Mouse (Mus musculus) intestine, embryonic 14.5 days (tissue): ENCODE data around the gene Cyp2b10. TPM values are rescaled to one million over a fixed set of nuclear protein-coding genes. Genes with fewer than 3 reads are reported as not detected.
"Not testable (repeated sequence)": the region's sequence is repeated elsewhere in the genome, so short reads cannot be mapped to it uniquely, and the experiment has no call there.

ENCODE experiments used
- ATAC-seq: fragments of 200-750 bp; cut with Nextera tagmentation; replicated peaks from 2 replicates; pipeline ENCODE4 v1.8.0; 2017; ENCODE audit warnings: low read depth, moderate number of reproducible peaks, moderate TSS enrichment, moderate library complexity; ENCODE audit not compliant: low FRiP score, low TSS enrichment
- DNase-seq: peaks from one replicate; pipeline ENCODE4 v3.0.0-alpha.2; 2018; ENCODE audit warnings: low spot score
- H3K27ac ChIP-seq: fragments of 300-500 bp; sonication (generic); 2 replicates; pipeline ENCODE4 v1.5.1; 2014; ENCODE audit warnings: low read depth, mild to moderate bottlenecking, control low read depth
- H3K27me3 ChIP-seq: fragments of 300-500 bp; sonication (generic); replicated peaks from 2 replicates; pipeline ENCODE4 v1.6.1; 2014; ENCODE audit warnings: low read length, control low read depth; ENCODE audit not compliant: control insufficient read depth, insufficient read depth
- H3K36me3 ChIP-seq: fragments of 300-500 bp; sonication (generic); 2 replicates; pipeline ENCODE4 v1.6.1; 2014; ENCODE audit warnings: low read length, control low read depth; ENCODE audit not compliant: control insufficient read depth, insufficient read depth
- H3K4me1 ChIP-seq: fragments of 300-500 bp; sonication (generic); replicated peaks from 2 replicates; pipeline ENCODE4 v1.6.1; 2014; ENCODE audit warnings: low read length, control low read depth, mixed read lengths; ENCODE audit not compliant: control insufficient read depth, insufficient read depth
- H3K4me2 ChIP-seq: fragments of 300-500 bp; sonication (generic); 2 replicates; pipeline ENCODE4 v1.6.1; 2014; ENCODE audit warnings: low read length
- H3K4me3 ChIP-seq: fragments of 300-500 bp; sonication (generic); 2 replicates; pipeline ENCODE4 v1.5.1; 2014; ENCODE audit warnings: low read depth, low read length, control low read depth, mixed read lengths
- H3K9ac ChIP-seq: fragments of 300-500 bp; sonication (generic); 2 replicates; pipeline ENCODE4 v1.6.1; 2014; ENCODE audit warnings: mild to moderate bottlenecking, low read length
- H3K9me3 ChIP-seq: fragments of 300-500 bp; sonication (generic); 2 replicates; pipeline ENCODE4 v1.6.1; 2016; ENCODE audit warnings: low read length, control low read depth; ENCODE audit not compliant: control insufficient read depth
- WGBS: fragments of 180-500 bp; shearing (Covaris S2); extraction: QIAGEN DNeasy Blood & Tissue Kit; methylation state at CpG from one replicate; pipeline ENCODE4 v1.1.7; 2014; 5-methylcytosine and 5-hydroxymethylcytosine counted together
- polyA plus RNA-seq: library from polyadenylated mRNA; unstranded; fragments of >200 nt; fragmentation: Nextera tagmentation; extraction: Ambion mirVana; gene quantifications from 2 replicates; pipeline ENCODE4 v1.2.1, GENCODE M21; 2014

The Cyp2b10 gene
- polyA plus RNA-seq, 1 experiment from 2014 or later = not detected

DNA sequence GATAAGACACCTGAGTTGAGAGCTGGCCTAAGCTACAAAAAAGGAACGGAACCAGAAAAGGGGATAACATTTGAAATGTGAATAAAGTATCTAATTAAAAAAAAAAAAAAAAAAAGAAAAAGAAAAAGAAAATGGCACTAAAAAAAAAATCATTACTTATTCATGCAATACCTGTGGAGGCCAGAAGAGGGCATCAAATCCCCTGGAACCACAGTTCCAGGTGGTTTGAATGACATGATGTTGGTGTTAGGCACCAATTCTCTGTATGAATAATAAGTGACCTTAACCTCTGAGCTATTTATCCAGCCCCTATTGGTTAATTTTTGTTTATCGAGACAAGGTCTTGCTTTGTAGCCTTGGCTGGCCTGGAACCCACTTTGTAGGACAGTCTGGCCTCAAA lies 27.6 kb upstream of the Cyp2b10 start:
- Histone ChIP-seq H3K9me3 (no peaks in the 10 kb centered on the region), H3K27ac (no peak overlapping the region), H3K36me3 (no peaks in the 10 kb centered on the region), H3K4me3 (no peak overlapping the region), H3K4me2 (no peak overlapping the region), H3K9ac (no peak overlapping the region), H3K27me3 (no peaks in the 10 kb centered on the region), H3K4me1 (no peaks in the 10 kb centered on the region)
- no peak for ATAC-seq
- DNase-seq = no peak
- WGBS = 77% methylated on average over 2 of the region's 2 CpGs

DNA sequence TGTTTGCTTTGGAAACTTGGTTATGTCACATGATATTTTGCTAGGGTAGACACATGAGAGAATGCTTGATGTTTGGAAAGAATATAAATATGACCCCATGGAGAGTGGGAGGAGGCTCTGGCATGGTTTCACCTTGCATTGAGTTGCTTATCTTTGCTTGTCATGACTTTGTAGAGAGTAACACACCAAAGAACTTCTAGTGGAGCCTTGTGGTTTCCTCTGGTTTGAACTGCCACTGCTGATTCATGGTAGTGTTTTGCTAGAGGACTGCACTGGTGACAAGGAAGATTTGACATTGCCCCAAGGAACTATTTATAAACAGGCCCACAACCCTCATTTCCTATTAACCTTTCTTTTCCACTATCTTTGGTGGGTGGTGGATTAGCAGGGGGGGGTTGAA lies 24.8 kb upstream of the Cyp2b10 start:
- DNase-seq = no peak
- no peaks in the 10 kb centered on the region for H3K4me1 ChIP-seq
- H3K27me3 ChIP-seq = no peaks in the 10 kb centered on the region
- no peaks in the 10 kb centered on the region for H3K9me3 ChIP-seq
- H3K27ac ChIP-seq = no peak overlapping the region
- no peak for ATAC-seq
- H3K9ac ChIP-seq = no peak overlapping the region
- no peak overlapping the region for H3K4me3 ChIP-seq
- no peaks in the 10 kb centered on the region for H3K36me3 ChIP-seq
- no peak overlapping the region for H3K4me2 ChIP-seq

DNA sequence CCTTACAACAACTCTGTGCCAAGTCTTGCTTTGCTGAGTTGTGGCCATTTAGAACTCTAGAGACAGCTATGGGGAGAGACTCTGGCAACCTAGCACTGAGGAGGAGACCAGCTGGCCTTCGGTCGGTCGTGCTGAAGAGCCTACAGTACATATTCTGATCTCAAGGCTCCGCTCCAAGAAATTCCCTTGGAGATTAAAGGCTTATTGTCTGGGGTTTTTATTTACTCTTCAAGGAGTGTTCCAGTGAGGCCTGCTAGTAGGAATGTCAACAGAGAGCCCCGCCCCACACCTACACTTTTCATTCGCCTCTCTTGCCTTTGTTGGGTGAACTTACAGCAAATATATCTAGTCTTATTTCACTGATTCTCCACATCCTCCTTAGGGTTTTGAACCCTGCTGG lies 18.7 kb upstream of the Cyp2b10 start:
- Histone ChIP-seq H3K4me1 (no peaks in the 10 kb centered on the region), H3K9me3 (no peaks in the 10 kb centered on the region), H3K27ac (0 out of 2 replicates have a peak overlapping the region, but pooled peaks have one; percentile 33), H3K9ac (no peak overlapping the region), H3K4me3 (no peak overlapping the region), H3K4me2 (no peak overlapping the region), H3K27me3 (no peaks in the 10 kb centered on the region), H3K36me3 (no peaks in the 10 kb centered on the region)
- peak; percentile 54 for DNase-seq
- 47% methylated on average over 6 of the region's 6 CpGs for WGBS
- ATAC-seq = peak; percentile 87

DNA sequence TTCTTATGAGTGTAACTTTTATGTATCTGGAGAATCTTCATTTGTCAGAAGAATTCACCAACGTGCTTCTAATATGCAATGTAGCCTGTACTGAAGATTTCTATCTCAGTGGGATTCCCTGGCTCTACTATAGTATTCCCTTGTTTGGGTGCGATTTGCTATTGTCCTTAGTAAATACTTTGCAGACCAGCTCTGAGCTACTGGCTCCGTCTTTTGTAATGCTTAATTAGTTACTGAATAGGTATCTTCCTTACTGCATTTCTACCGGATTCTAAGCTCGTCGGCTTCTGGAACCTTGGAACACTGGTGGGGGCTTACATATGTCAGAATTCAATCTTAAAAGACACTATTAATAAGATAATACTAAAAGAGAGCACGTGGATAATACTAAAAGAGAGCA lies 16.7 kb upstream of the Cyp2b10 start:
- not testable (repeated sequence) for H3K36me3 ChIP-seq, H3K9me3 ChIP-seq, H3K4me1 ChIP-seq, H3K9ac ChIP-seq, DNase-seq, H3K4me2 ChIP-seq, ATAC-seq, H3K27ac ChIP-seq, H3K27me3 ChIP-seq, H3K4me3 ChIP-seq
- 23% methylated on average over 7 of the region's 7 CpGs for WGBS

DNA sequence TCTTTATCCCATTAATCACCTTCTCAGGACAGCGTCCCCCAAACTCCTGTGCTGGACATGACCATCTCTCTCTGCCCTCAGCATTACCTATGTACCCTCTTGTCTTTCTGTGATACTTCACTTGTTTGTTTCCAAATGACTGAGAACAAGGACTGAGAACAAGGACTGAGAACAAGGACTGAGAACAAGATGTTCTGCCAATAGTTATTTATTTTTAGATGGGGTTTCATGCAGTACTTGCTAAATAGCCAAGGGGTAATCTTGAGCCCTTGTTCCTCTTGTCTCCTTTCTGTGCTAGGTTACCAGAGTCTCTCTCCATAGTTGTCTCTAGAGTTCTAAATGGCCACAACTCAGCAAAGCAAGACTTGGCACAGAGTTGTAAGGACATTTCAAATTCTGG lies 13.1 kb upstream of the Cyp2b10 start:
- Histone ChIP-seq H3K9me3 (no peaks in the 10 kb centered on the region), H3K4me2 (no peak overlapping the region), H3K36me3 (no peaks in the 10 kb centered on the region), H3K4me1 (no peaks in the 10 kb centered on the region), H3K9ac (no peak overlapping the region), H3K4me3 (no peak overlapping the region), H3K27me3 (no peaks in the 10 kb centered on the region), H3K27ac (no peak overlapping the region)
- ATAC-seq (no peak), DNase-seq (no peak)
- 79% methylated on average over 1 of the region's 1 CpGs for WGBS

- Histone ChIP-seq H3K4me2 (no peak overlapping the region), H3K9me3 (no peaks in the 10 kb centered on the region), H3K4me1 (no peaks in the 10 kb centered on the region), H3K4me3 (no peak overlapping the region), H3K9ac (no peak overlapping the region), H3K27me3 (no peaks in the 10 kb centered on the region), H3K36me3 (no peaks in the 10 kb centered on the region), H3K27ac (no peak overlapping the region)
- ATAC-seq (no peak), DNase-seq (no peak)
- 79% methylated on average over 3 of the region's 3 CpGs for WGBS
These were observed 9.7 kb upstream of the Cyp2b10 start for GRCm38 (mm10) chr7:25887758-25888157.

- ATAC-seq = no peak
- Histone ChIP-seq H3K9me3 (no peaks in the 10 kb centered on the region), H3K4me1 (no peaks in the 10 kb centered on the region), H3K4me2 (no peak overlapping the region), H3K27ac (no peak overlapping the region), H3K27me3 (no peaks in the 10 kb centered on the region), H3K4me3 (no peak overlapping the region), H3K9ac (no peak overlapping the region), H3K36me3 (no peaks in the 10 kb centered on the region)
- no peak for DNase-seq
- 83% methylated on average over 5 of the region's 5 CpGs for WGBS
These were observed 4.3 kb upstream of the Cyp2b10 start for GRCm38 (mm10) chr7:25893159-25893558.

- Histone ChIP-seq H3K9ac (no peak overlapping the region), H3K4me3 (no peak overlapping the region), H3K36me3 (no peaks in the 10 kb centered on the region), H3K27ac (no peak overlapping the region), H3K4me1 (no peaks in the 10 kb centered on the region), H3K9me3 (no peaks in the 10 kb centered on the region), H3K4me2 (no peak overlapping the region), H3K27me3 (no peaks in the 10 kb centered on the region)
- DNase-seq (no peak), ATAC-seq (no peak)
- WGBS = 59% methylated on average over 1 of the region's 1 CpGs
These were observed 2.3 kb upstream of the Cyp2b10 start for GRCm38 (mm10) chr7:25895162-25895561.

DNA sequence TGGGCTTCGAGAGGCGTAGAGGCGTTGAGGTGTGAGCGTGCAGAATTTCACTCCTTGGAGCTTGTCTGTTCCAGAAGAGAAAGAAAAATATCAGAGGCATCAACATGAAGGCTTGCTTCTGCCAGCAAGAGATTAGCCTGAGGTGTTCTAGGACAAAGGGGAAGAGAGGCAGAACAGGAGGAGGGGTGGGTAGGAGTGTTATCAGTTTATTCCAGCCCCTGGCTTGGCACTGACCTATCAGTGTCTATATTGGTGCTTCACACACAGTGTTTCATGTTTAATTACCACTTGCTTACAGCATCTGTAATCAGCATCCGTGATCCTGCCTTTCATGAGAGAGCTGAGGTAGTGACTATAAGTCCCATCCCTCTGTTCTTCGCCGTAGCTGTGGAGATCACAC lies 644 bp downstream of the Cyp2b10 start:
- 91% methylated on average over 7 of the region's 7 CpGs for WGBS
- Histone ChIP-seq H3K4me3 (no peak overlapping the region), H3K27me3 (no peaks in the 10 kb centered on the region), H3K9me3 (no peaks in the 10 kb centered on the region), H3K9ac (no peak overlapping the region), H3K36me3 (no peaks in the 10 kb centered on the region), H3K4me1 (no peaks in the 10 kb centered on the region), H3K4me2 (no peak overlapping the region), H3K27ac (no peak overlapping the region)
- DNase-seq (no peak), ATAC-seq (no peak)
